Mouse (Mus musculus) bone marrow, adult 2 months (tissue): ENCODE measurements at regions not wholly inside any gene's neighbourhood (a gene's known extent, or its start where the extent isn't known, plus 50 kb on each side); places are given as distances from the start of the nearest gene placed in this dataset.

ENCODE experiments used
- CTCF ChIP-seq: fragments of 200-500 bp; IDR thresholded peaks from 2 replicates; pipeline ENCODE4 v1.5.1; 2011; ENCODE audit warnings: low read length, control low read depth; ENCODE audit not compliant: control insufficient read depth, insufficient read depth
- POLR2A ChIP-seq: fragments of 200-500 bp; IDR thresholded peaks from 2 replicates; pipeline ENCODE4 v1.6.1; 2011; ENCODE audit warnings: low read depth, mild to moderate bottlenecking, control low read depth, low read length, borderline replicate concordance; ENCODE audit not compliant: control insufficient read depth

- TF ChIP-seq CTCF: no peak
- no peak for TF ChIP-seq POLR2A
Measured at GRCm38 (mm10) chr16:93130622-93131021, 304.7 kb upstream of the Runx1 start.
